Mouse (Mus musculus) heart, adult 2 months (tissue): ENCODE data around the gene Vmn1r48. TPM values are rescaled to one million over a fixed set of nuclear protein-coding genes. Genes with fewer than 3 reads are reported as not detected.
"Not testable (repeated sequence)": the region's sequence is repeated elsewhere in the genome, so short reads cannot be mapped to it uniquely, and the experiment has no call there.

Experiments
- DNase-seq, 2 experiments: peaks; one replicate each; pipeline ENCODE4 v3.0.0; 2021
- H3K27ac ChIP-seq: fragments of 200-600 bp; 2 replicates; pipeline ENCODE4 v1.8.1; 2022
- H3K27me3 ChIP-seq: fragments of 200-500 bp; 2 replicates; pipeline ENCODE4 v1.6.1; 2012; ENCODE audit warnings: mild to moderate bottlenecking, low read length, inconsistent platforms, mixed read lengths; ENCODE audit not compliant: control insufficient read depth, insufficient read depth
- H3K36me3 ChIP-seq: fragments of 200-500 bp; 2 replicates; pipeline ENCODE4 v1.6.1; 2012; ENCODE audit warnings: low read length, inconsistent platforms; ENCODE audit not compliant: control insufficient read depth, insufficient read depth
- H3K4me1 ChIP-seq: fragments of 200-500 bp; 2 replicates; pipeline ENCODE4 v1.6.1; 2011; ENCODE audit warnings: low read length; ENCODE audit not compliant: control insufficient read depth, insufficient read depth
- H3K4me3 ChIP-seq: fragments of 200-600 bp; 2 replicates; pipeline ENCODE4 v1.8.1; 2022
- H3K79me2 ChIP-seq: fragments of 200-500 bp; replicated peaks from 2 replicates; pipeline ENCODE4 v1.6.1; 2012; ENCODE audit warnings: mild to moderate bottlenecking, inconsistent platforms, low read length, moderate library complexity, mixed read lengths; ENCODE audit not compliant: control insufficient read depth, insufficient read depth
- H3K9ac ChIP-seq: fragments of 200-500 bp; 2 replicates; pipeline ENCODE4 v1.6.1; 2012; ENCODE audit warnings: low read depth, mild to moderate bottlenecking, control low read depth, inconsistent platforms, low read length, mixed read lengths
- CTCF ChIP-seq: fragments of 200-600 bp; IDR thresholded peaks from 2 replicates; pipeline ENCODE4 v1.8.1; 2022; ENCODE audit warnings: antibody characterized with exemption, mild to moderate bottlenecking, moderate library complexity
- EP300 ChIP-seq: fragments of 200-500 bp; IDR thresholded peaks from 2 replicates; pipeline ENCODE4 v1.6.1; 2011; ENCODE audit warnings: low read depth, low read length, control low read depth; ENCODE audit not compliant: insufficient read depth
- POLR2A ChIP-seq: fragments of 200-500 bp; IDR thresholded peaks from 2 replicates; pipeline ENCODE4 v1.6.1; 2011; ENCODE audit warnings: mild to moderate bottlenecking, low read depth, low read length, control low read depth; ENCODE audit not compliant: insufficient read depth
- WGBS: fragments of 180-500 bp; shearing (Covaris S2); methylation state at CpG from one replicate; pipeline ENCODE4 v1.1.7; 2018; 5-methylcytosine and 5-hydroxymethylcytosine counted together
- intact Hi-C: fragments of 180-260 bp; cut with DNase I; formaldehyde crosslinking; loops from one replicate; pipeline ENCODE4 v1.15.1; 2025
- long read RNA-seq: library from polyadenylated mRNA; stranded (forward); transcript quantifications from one replicate; pipeline ENCODE4 v2.0.0, GENCODE M21; 2021
- polyA plus RNA-seq: library from polyadenylated mRNA; depleted of rRNA; stranded (reverse); fragments of >200 nt; gene quantifications from 2 replicates; pipeline ENCODE4 v1.2.3, GENCODE M21; 2012; rRNA removed
- total RNA-seq, 2 experiments: library from RNA; stranded (reverse); gene quantifications; 2 replicates each; pipeline ENCODE4 v1.2.3; 2021

Gene Vmn1r48
- total RNA-seq (not detected), polyA plus RNA-seq (not detected in 2 replicates)
- long read RNA-seq: 0 reads

DNA sequence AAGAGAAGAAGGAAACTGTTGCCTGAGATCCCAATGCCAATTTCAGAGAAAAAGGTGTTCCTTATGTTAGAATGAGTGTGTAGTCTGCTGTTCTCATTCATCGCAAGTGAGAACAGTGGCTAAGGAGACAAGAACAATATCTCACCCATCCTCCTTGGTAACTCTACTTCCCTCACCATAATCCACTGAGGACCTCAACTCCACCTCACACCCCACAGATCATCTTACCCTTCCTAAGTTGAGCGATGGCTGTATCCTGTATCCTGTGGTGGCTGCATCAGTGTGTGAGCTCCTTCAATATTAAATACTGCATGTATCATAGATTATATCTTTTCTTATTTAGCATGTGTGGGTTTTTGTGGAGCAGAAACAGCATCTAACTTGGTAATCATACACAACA is at the start of gene Vmn1r48:
TSS of gene Vmn1r48 (minus strand) at position 101 of the 400 bp plus-strand sequence.
- H3K4me3 ChIP-seq, H3K4me1 ChIP-seq, H3K36me3 ChIP-seq, H3K27ac ChIP-seq, DNase-seq, H3K79me2 ChIP-seq, H3K9ac ChIP-seq, H3K27me3 ChIP-seq, intact Hi-C loops: not testable (repeated sequence)
- WGBS: no CpG with 5 or more reads among the region's 2 CpGs

DNA sequence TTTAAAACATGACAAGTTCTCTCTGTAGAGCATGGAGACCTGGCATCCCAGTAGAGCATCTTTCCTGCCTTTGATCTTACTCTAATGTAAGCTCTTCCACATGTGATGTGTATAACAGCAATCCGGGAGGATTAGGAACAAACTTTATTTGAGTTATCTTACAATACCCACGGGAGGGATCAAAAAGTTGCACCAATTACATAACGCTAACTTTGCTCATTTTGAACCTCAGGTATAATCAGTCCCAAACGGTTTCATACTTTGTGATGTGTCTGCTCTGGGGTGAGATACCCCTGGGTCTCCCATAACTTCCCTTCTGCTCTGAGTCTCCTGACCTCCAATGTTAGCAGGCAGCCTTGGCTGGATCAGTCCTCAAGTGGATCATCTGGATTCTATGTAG is 41.8 kb upstream of the Vmn1r48 start, which contains the start of gene Vmn1r49:
TSS of gene Vmn1r49 (minus strand) at position 101 of the 400 bp plus-strand sequence.
- no peaks in the 10 kb centered on the region for H3K36me3 ChIP-seq
- H3K27ac ChIP-seq: no peak within 1 kb of the TSS
- H3K9ac ChIP-seq: no peak within 1 kb of the TSS
- H3K4me1 ChIP-seq: no peaks in the 10 kb centered on the region
- H3K4me3 ChIP-seq: no peak within 1 kb of the TSS
- H3K79me2 ChIP-seq: no peaks in the 10 kb centered on the region
- intact Hi-C loops: no loop called here
- no peak for DNase-seq
- TF ChIP-seq POLR2A: no peak
- no peak for TF ChIP-seq EP300
- no peak for TF ChIP-seq CTCF
- WGBS: 58% methylated on average over 4 of the region's 4 CpGs
- H3K27me3 ChIP-seq: no peaks in the 10 kb centered on the region

DNA sequence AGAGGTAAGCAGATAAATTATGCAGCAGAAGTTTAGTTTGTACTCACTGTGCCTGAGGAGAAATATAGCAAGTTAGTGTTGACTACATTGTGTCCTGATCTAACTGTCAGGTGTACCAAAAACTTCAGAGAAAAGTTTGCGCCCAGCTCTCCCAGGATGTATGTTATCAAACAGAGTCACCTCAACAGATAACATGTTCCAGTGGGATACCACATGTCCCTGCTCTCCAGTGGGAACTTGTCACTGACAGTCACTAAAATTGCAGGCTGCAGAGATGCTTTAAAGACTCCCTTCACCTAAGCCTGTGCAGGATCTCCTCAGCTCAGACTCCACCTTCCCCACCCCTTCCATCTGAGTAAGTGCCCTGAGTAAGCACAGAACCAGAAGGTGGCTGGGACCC is 20.8 kb downstream of the Vmn1r48 start, which contains the start of gene Vmn1r47:
TSS of gene Vmn1r47 (plus strand) at position 301 of the 400 bp plus-strand sequence.
- intact Hi-C loops, DNase-seq: not testable (repeated sequence)

DNA sequence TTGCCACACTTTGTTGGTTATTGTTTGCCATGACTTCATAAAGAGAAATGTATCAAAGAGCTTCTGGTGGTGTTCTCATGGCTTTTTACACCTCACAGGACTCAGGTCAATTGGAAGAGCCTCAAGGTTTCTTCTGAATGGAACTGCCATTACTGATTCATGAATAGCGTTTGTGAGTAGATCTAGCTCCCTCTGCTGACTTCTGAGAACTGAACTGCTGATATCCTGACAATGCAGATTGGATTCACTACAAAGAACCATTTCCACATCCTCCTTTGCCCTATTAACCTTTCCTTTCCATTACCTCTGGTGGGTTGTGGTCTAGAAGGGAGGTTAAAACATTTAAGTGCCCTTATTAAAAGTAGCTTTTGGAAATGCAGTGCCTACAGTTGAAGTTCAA is 50.7 kb downstream of the Vmn1r48 start:
- H3K36me3 ChIP-seq: no peaks in the 10 kb centered on the region
- intact Hi-C loops: loop anchor here (10.0 kb wide), 1 partner anchor 301 kb away; no protein-coding TSS in a partner anchor
- no peak for DNase-seq
- no peaks in the 10 kb centered on the region for H3K4me1 ChIP-seq
- no peaks in the 10 kb centered on the region for H3K27me3 ChIP-seq
- H3K27ac ChIP-seq: no peak overlapping the region
- WGBS: 6% methylated on average over 1 of the region's 1 CpGs
- H3K79me2 ChIP-seq: no peaks in the 10 kb centered on the region
- no peak overlapping the region for H3K9ac ChIP-seq
- TF ChIP-seq EP300 (no peak), CTCF (peak; percentile 50), POLR2A (no peak)
- H3K4me3 ChIP-seq: no peak overlapping the region

More for the DNA sequence above, 20.8 kb downstream of the Vmn1r48 start, which contains the start of gene Vmn1r47:
- H3K27ac ChIP-seq, H3K79me2 ChIP-seq, H3K27me3 ChIP-seq, H3K4me1 ChIP-seq, H3K9ac ChIP-seq, H3K36me3 ChIP-seq, H3K4me3 ChIP-seq: not testable (repeated sequence)
- WGBS: 87% methylated on average over 1 of the region's 1 CpGs

Other genes starting within 250 kb of the Vmn1r48 start
- gene Vmn1r42, start 160.4 kb downstream of the Vmn1r48 start, total RNA-seq: under 1 TPM; 0.11 to 0.16 TPM
- gene Vmn1r42, start 160.4 kb downstream of the Vmn1r48 start, polyA plus RNA-seq: not detected in 2 replicates
- under 1 TPM in 1 of 2 experiments, not detected in 1; 0.02 TPM for gene Vmn1r43, start 160.4 kb downstream of the Vmn1r48 start, total RNA-seq
- 0.02 TPM in 1 of 2 replicates, not detected in the other for gene Vmn1r43, start 160.4 kb downstream of the Vmn1r48 start, polyA plus RNA-seq
- not detected for gene Vmn1r44, start 153.2 kb downstream of the Vmn1r48 start, total RNA-seq
- gene Vmn1r44, start 153.2 kb downstream of the Vmn1r48 start, polyA plus RNA-seq: not detected in 2 replicates
- gene Vmn1r45, start 96.2 kb downstream of the Vmn1r48 start, total RNA-seq: not detected
- not detected in 2 replicates for gene Vmn1r45, start 96.2 kb downstream of the Vmn1r48 start, polyA plus RNA-seq
- gene Vmn1r46, start 67.5 kb downstream of the Vmn1r48 start, total RNA-seq: not detected
- not detected in 2 replicates for gene Vmn1r46, start 67.5 kb downstream of the Vmn1r48 start, polyA plus RNA-seq
- gene Vmn1r47, start 20.7 kb downstream of the Vmn1r48 start, total RNA-seq: not detected
- gene Vmn1r47, start 20.7 kb downstream of the Vmn1r48 start, polyA plus RNA-seq: not detected in 2 replicates
- gene Vmn1r49, start 41.7 kb upstream of the Vmn1r48 start, total RNA-seq: not detected
- gene Vmn1r49, start 41.7 kb upstream of the Vmn1r48 start, polyA plus RNA-seq: not detected in 2 replicates
- not detected for gene Vmn1r50, start 64.6 kb upstream of the Vmn1r48 start, total RNA-seq
- gene Vmn1r50, start 64.6 kb upstream of the Vmn1r48 start, polyA plus RNA-seq: not detected in 2 replicates
- not detected for gene Vmn1r51, start 85.8 kb upstream of the Vmn1r48 start, total RNA-seq
- not detected in 2 replicates for gene Vmn1r51, start 85.8 kb upstream of the Vmn1r48 start, polyA plus RNA-seq
- not detected for gene Vmn1r52, start 138.0 kb upstream of the Vmn1r48 start, total RNA-seq
- gene Vmn1r52, start 138.0 kb upstream of the Vmn1r48 start, polyA plus RNA-seq: not detected in 2 replicates
- gene V1ra8, start 166.0 kb upstream of the Vmn1r48 start, total RNA-seq: not detected
- not detected in 2 replicates for gene V1ra8, start 166.0 kb upstream of the Vmn1r48 start, polyA plus RNA-seq
- not detected for gene Vmn1r53, start 187.6 kb upstream of the Vmn1r48 start, total RNA-seq
- not detected in 2 replicates for gene Vmn1r53, start 187.6 kb upstream of the Vmn1r48 start, polyA plus RNA-seq
- not detected for gene Vmn1r54, start 209.5 kb upstream of the Vmn1r48 start, total RNA-seq
- gene Vmn1r54, start 209.5 kb upstream of the Vmn1r48 start, polyA plus RNA-seq: not detected in 2 replicates